Mouse (Mus musculus) embryonic fibroblast, embryonic 13.5 days (primary cell): ENCODE measurements around the gene Krt81. TPM values are rescaled to one million over a fixed set of nuclear protein-coding genes. Genes with fewer than 3 reads are reported as not detected.
A peak's percentile ranks its signal among the peaks of the same experiment; 100 is the strongest.

Experiments
- H3K27ac ChIP-seq: 2 replicates; pipeline ENCODE4 v1.5.1; 2012; ENCODE audit warnings: low read length, control low read depth, inconsistent platforms; ENCODE audit not compliant: insufficient read depth
- H3K4me1 ChIP-seq: 2 replicates; pipeline ENCODE4 v1.6.1; 2011; ENCODE audit warnings: low read length; ENCODE audit not compliant: control insufficient read depth, insufficient read depth
- H3K4me3 ChIP-seq: 2 replicates; pipeline ENCODE4 v1.5.1; 2011; ENCODE audit warnings: mild to moderate bottlenecking, control low read depth, low read length; ENCODE audit not compliant: insufficient read depth
- CTCF ChIP-seq: IDR thresholded peaks from 2 replicates; pipeline ENCODE4 v1.5.1; 2011; ENCODE audit warnings: mild to moderate bottlenecking, control low read depth, low read length, moderate library complexity, borderline replicate concordance; ENCODE audit not compliant: insufficient read depth
- POLR2A ChIP-seq: IDR thresholded peaks from 2 replicates; pipeline ENCODE4 v1.6.1; 2011; ENCODE audit warnings: low read depth, mild to moderate bottlenecking, control low read depth, low read length, moderate library complexity
- polyA plus RNA-seq: library from polyadenylated mRNA; stranded (reverse); fragments of >200 nt; gene quantifications from 2 replicates; pipeline ENCODE4 v1.2.4, GENCODE M21; 2011; ENCODE audit warnings: low read depth; ENCODE audit not compliant: missing spikeins, insufficient read length

Krt81 gene
- polyA plus RNA-seq, 1 experiment, result not detected

DNA sequence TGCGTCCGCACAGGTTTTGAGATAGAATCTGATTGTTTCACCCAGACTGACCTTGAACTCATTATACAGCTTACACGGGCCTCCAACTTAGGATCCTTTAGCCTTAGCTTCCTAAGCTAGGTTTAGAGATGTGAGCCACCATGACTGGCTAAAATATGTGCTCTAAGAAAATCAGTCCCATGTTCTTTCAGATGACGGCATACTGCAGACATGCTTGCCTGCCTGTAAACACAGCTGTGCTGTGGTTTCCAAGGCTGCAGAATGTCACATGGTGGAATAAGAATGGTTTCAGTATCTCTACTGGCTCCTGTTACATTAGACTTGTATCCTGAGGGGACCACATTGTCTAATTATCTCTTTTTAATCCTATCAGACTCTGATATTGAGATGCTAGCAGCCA is 44.6 kb downstream of the Krt81 start:
- Histone ChIP-seq H3K4me3 (no peak overlapping the region), H3K4me1 (peaks cover 5% of the 10 kb centered on the region; the same call in 1 of the 2 replicates), H3K27ac (no peak overlapping the region)
- no peak for TF ChIP-seq POLR2A
- TF ChIP-seq CTCF, result no peak

DNA sequence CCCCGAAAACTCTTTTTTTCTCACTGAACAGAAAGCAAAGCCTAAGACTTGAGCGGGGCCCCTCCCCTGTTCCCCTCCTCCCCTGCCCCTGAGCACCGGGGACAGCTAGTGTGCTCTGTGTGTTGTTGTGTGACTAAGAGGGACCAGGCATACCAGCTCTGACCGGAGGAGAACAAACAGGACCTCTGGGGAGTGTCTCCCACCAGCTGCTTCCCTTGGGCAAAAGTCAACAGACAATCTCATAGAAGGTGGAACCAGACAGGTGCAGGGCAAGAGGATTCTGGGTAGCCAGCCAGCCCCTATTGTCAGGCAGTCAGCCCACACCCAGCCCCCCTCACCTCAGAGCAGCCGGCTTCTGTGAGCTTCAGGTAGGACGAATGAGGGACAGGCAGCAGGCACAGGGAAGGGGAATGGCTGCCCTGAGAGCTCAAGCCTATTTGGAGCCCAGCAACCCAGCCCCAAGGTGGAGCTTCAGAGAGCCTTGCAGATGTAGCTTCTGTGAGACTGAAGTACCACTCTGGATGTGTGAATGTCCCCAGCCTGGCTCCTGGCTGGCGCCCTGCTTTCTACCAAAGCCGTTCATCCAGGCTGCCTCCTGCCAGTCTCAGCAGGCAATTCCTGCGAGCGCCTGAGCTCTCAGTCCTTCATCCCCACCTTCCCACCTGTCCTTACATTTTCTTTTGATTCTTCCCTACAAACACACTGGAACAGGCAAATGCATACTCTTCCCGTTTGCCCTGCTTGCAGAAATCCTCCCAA is 48.6 kb downstream of the Krt81 start:
- no peak for TF ChIP-seq POLR2A
- peak overlapping the region; percentile 65; the same call in 1 of the 2 replicates for H3K27ac ChIP-seq
- H3K4me3 ChIP-seq, result no peak overlapping the region
- peaks cover 5% of the 10 kb centered on the region; the same call in 1 of the 2 replicates for H3K4me1 ChIP-seq

DNA sequence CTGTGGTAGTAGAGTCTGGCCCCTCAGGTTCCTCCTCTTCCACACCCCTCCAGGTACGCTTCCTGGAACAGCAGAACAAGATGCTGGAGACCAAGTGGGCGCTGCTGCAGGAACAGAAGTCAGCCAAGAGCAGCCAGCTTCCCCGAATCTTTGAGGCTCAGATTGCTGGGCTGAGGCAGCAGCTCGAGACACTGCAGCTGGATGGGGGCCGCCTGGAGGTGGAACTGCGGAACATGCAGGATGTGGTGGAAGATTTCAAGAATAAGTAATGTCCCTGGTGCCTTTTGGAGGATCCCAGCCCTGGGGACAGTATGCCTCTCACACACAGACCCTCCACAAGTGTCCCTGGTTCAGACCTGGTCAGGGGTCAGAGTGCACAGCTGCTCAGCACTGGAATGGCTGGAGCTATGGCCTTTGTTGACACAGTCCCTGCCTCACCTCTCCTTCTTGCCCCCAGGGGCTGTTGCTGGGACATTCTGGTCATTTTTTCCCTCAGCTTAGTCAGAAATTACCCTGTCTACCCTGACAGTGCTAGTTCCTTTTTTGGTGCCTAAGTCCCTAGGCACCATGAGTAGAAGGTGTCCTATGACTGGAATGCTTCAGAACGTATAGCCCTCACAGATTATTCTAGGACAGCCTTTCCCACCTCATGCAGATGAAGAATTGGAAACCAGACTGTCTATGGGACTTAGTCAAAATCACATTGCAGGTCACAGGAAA is 49.5 kb downstream of the Krt81 start:
- TF ChIP-seq CTCF, result 0 out of 2 replicates have a peak, but pooled peaks have one; percentile 3
- no peak for TF ChIP-seq POLR2A
- H3K4me3 ChIP-seq, result no peak overlapping the region
- H3K4me1 ChIP-seq, result peaks cover 5% of the 10 kb centered on the region; the same call in 1 of the 2 replicates
- H3K27ac ChIP-seq, result peak overlapping the region; percentile 65

DNA sequence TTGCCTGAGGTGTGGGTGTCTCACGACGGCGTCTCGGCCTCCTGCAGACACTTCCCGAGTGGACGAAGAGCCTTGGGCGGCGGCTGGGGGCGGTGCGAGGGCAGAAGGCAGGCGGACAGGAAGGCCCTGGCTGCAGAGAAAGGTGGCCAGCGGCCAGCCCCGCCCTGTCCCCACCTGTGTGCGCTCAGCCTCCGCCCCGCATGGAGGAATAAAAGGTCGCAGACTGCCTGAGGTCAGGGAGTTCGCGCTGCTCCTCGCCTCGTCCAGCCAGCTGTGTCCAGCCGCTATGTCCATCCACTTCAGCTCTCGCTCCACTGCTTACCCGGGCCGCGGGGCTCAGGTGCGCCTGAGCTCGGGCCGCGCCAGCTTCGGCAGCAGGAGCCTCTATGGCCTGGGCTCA is 51.4 kb downstream of the Krt81 start:
- no peak for TF ChIP-seq CTCF
- Histone ChIP-seq H3K27ac (no peak overlapping the region), H3K4me1 (peaks cover 5% of the 10 kb centered on the region; the same call in 1 of the 2 replicates), H3K4me3 (no peak overlapping the region)

- Histone ChIP-seq H3K4me3 (no peak within 1 kb of the TSS), H3K27ac (no peak within 1 kb of the TSS), H3K4me1 (peaks cover 5% of the 10 kb centered on the region; the same call in 1 of the 2 replicates)
- no peak for TF ChIP-seq POLR2A
- TF ChIP-seq CTCF, result no peak
Measured at GRCm38 (mm10) chr15:101410775-101411174, 52.8 kb downstream of the Krt81 start, which contains the start of gene Krt7. Gene Krt7, plus strand, starts transcription at chr15:101411043.

Other genes starting within 250 kb of the Krt81 start
- 9.0 and 9.3 TPM in 2 replicates for gene Grasp, start 239.6 kb downstream of the Krt81 start, polyA plus RNA-seq
- 60.9 and 68.2 TPM in 2 replicates for gene Nr4a1, start 209.5 kb downstream of the Krt81 start, polyA plus RNA-seq
- gene Atg101, start 179.5 kb downstream of the Krt81 start, polyA plus RNA-seq, result 20.4 and 21.3 TPM in 2 replicates
- not detected in 2 replicates for gene 6030408B16Rik, start 170.5 kb downstream of the Krt81 start, polyA plus RNA-seq
- gene Krt80, start 93.6 kb downstream of the Krt81 start, polyA plus RNA-seq, result 2.2 and 2.4 TPM in 2 replicates
- gene Krt7, start 52.7 kb downstream of the Krt81 start, polyA plus RNA-seq, result 0.98 and 1.8 TPM in 2 replicates
- gene Krt87, start 24.9 kb downstream of the Krt81 start, polyA plus RNA-seq, result not detected in 2 replicates
- gene Krt88, start 16.0 kb downstream of the Krt81 start, polyA plus RNA-seq, result not detected in 2 replicates
- gene Krt86, start 9.7 kb upstream of the Krt81 start, polyA plus RNA-seq, result not detected in 2 replicates
- not detected in 2 replicates for gene Krt83, start 27.8 kb upstream of the Krt81 start, polyA plus RNA-seq
- not detected in 2 replicates for gene Gm49425, start 53.5 kb upstream of the Krt81 start, polyA plus RNA-seq
- not detected in 2 replicates for gene Krt84, start 69.1 kb upstream of the Krt81 start, polyA plus RNA-seq
- not detected in 2 replicates for gene Krt82, start 86.9 kb upstream of the Krt81 start, polyA plus RNA-seq
- not detected in 2 replicates for gene Krt90, start 99.2 kb upstream of the Krt81 start, polyA plus RNA-seq
- gene Krt75, start 110.2 kb upstream of the Krt81 start, polyA plus RNA-seq, result not detected in 2 replicates
- gene Gm5414, start 164.4 kb upstream of the Krt81 start, polyA plus RNA-seq, result not detected in 2 replicates
- not detected in 2 replicates for gene Gm5478, start 183.6 kb upstream of the Krt81 start, polyA plus RNA-seq
- gene Krt6b, start 216.5 kb upstream of the Krt81 start, polyA plus RNA-seq, result not detected in 2 replicates
- not detected in 2 replicates for gene Krt6a, start 230.6 kb upstream of the Krt81 start, polyA plus RNA-seq
- gene Krt5, start 249.1 kb upstream of the Krt81 start, polyA plus RNA-seq, result not detected in 2 replicates